Mouse (Mus musculus) kidney, postnatal 0 days (tissue): ENCODE results near the gene Dnajc6. TPM values are rescaled to one million over a fixed set of nuclear protein-coding genes. Genes with fewer than 3 reads are reported as not detected.

ENCODE experiments used
- ATAC-seq: fragments of 200-750 bp; cut with Nextera tagmentation; replicated peaks from 2 replicates; pipeline ENCODE4 v1.8.0; 2017; ENCODE audit warnings: low read depth, moderate number of reproducible peaks, moderate TSS enrichment, moderate library complexity; ENCODE audit not compliant: low FRiP score
- DNase-seq: peaks from one replicate; pipeline ENCODE4 v3.0.0-alpha.2; 2016; ENCODE audit warnings: low spot score
- H3K27ac ChIP-seq: fragments of 300-500 bp; sonication (generic); 2 replicates; pipeline ENCODE4 v1.5.1; 2014; ENCODE audit warnings: mild to moderate bottlenecking
- H3K27me3 ChIP-seq: fragments of 300-500 bp; sonication (generic); 2 replicates; pipeline ENCODE4 v1.6.1; 2014; ENCODE audit warnings: low read length, mixed read lengths; ENCODE audit not compliant: insufficient read depth
- H3K36me3 ChIP-seq: fragments of 300-500 bp; sonication (generic); 2 replicates; pipeline ENCODE4 v1.6.1; 2014; ENCODE audit warnings: low read length, mixed read lengths; ENCODE audit not compliant: insufficient read depth
- H3K4me1 ChIP-seq: fragments of 300-500 bp; sonication (generic); replicated peaks from 2 replicates; pipeline ENCODE4 v1.6.1; 2014; ENCODE audit warnings: antibody characterized with exemption, low read length, mixed read lengths; ENCODE audit not compliant: insufficient read depth
- H3K4me2 ChIP-seq: fragments of 300-500 bp; sonication (generic); 2 replicates; pipeline ENCODE4 v1.6.1; 2014; ENCODE audit warnings: mild to moderate bottlenecking, low read length, moderate library complexity, mixed read lengths
- H3K4me3 ChIP-seq: fragments of 300-500 bp; sonication (generic); replicated peaks from 2 replicates; pipeline ENCODE4 v1.5.1; 2014; ENCODE audit warnings: low read depth, low read length
- H3K9ac ChIP-seq: fragments of 300-500 bp; sonication (generic); 2 replicates; pipeline ENCODE4 v1.6.1; 2014; ENCODE audit warnings: low read depth, low read length
- H3K9me3 ChIP-seq: fragments of 300-500 bp; sonication (generic); replicated peaks from 2 replicates; pipeline ENCODE4 v1.6.1; 2016; ENCODE audit warnings: low read length, inconsistent platforms, mixed read lengths
- CTCF ChIP-seq: IDR thresholded peaks from 2 replicates; pipeline ENCODE4 v1.5.1; 2016; ENCODE audit warnings: antibody characterized with exemption, low read depth, mild to moderate bottlenecking, moderate library complexity
- WGBS: fragments of 180-500 bp; shearing (Covaris S2); extraction: QIAGEN DNeasy Blood & Tissue Kit; methylation state at CpG from one replicate; pipeline ENCODE4 v1.1.7; 2014; 5-methylcytosine and 5-hydroxymethylcytosine counted together
- polyA plus RNA-seq: library from polyadenylated mRNA; unstranded; fragments of >200 nt; fragmentation: Nextera tagmentation; extraction: Ambion mirVana; gene quantifications from 2 replicates; pipeline ENCODE4 v1.2.1, GENCODE M21; 2015

The Dnajc6 gene
- polyA plus RNA-seq, 1 experiment from 2014 or later: 2.8 TPM

DNA sequence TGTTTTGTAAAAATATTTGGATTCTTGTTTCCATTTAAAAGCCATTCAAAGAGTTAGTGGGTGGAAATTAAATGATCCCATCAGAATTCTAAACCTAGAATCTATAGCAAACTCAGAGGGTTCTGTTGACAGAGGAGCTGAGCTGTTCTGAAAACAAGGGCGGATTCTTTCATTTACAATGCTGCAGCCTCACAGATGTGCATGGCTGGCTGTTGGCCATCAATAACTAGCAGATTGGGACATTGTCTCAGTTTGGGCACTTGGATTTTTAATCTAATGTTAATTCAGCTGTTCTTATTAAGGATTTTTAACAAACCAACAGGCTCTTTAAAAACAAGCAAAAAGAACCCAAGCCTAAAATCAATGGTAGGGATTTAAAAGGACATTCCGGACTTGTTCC lies 75.7 kb downstream of the Dnajc6 start:
- no peak for ATAC-seq
- H3K27ac ChIP-seq: no peak overlapping the region
- H3K4me3 ChIP-seq: no peak overlapping the region
- H3K4me2 ChIP-seq: no peak overlapping the region
- H3K9ac ChIP-seq: no peak overlapping the region
- no peaks in the 10 kb centered on the region for H3K27me3 ChIP-seq
- H3K9me3 ChIP-seq: no peaks in the 10 kb centered on the region
- H3K4me1 ChIP-seq: no peaks in the 10 kb centered on the region
- no peak for TF ChIP-seq CTCF
- DNase-seq: no peak
- 80% methylated on average over 2 of the region's 2 CpGs for WGBS
- H3K36me3 ChIP-seq: no peaks in the 10 kb centered on the region

DNA sequence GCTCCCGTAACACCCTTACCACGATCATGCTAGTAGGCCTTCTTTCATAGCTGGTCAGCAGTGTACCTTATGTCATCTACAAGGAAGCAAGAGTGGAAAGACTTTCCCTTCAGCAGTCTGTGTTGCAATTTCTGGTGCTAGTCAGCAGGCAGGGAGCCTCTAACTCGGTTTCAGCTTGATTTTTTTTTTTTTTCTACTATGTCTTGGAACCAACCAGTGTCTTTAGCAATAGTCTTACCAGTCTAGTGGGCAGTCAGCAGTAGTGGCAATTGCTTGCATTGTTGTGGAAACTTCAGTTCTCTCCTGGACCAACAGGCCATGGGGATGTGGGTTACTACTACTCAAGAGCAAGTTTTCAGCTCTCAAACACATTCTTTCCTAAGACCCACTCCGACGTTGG lies 78.9 kb downstream of the Dnajc6 start:
- Histone ChIP-seq H3K4me3 (no peak overlapping the region), H3K9ac (no peak overlapping the region), H3K27ac (no peak overlapping the region), H3K4me2 (no peak overlapping the region), H3K36me3 (no peaks in the 10 kb centered on the region), H3K27me3 (no peaks in the 10 kb centered on the region), H3K4me1 (no peaks in the 10 kb centered on the region), H3K9me3 (no peaks in the 10 kb centered on the region)
- DNase-seq (no peak), ATAC-seq (no peak)
- TF ChIP-seq CTCF: no peak
- 85% methylated on average over 5 of the region's 5 CpGs for WGBS

DNA sequence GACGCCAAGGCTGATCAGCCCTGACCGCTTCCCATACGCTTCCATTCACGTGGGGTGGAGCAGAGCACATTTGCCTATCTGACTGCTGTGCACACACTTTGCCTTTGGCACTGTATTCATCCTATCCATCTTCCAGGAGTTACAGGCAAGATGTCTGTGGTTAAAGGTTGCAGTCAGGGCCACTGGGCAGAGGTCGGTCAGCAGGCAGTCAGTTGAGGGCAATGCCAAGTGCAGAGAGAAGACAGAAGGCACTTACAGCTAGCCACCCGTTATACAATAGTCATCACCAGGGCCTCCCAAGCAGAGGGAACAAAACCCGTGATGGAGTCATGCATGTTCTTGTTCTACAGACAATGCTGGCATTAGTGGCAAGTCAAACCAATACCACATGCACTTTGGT lies 82.3 kb downstream of the Dnajc6 start:
- WGBS: 74% methylated on average over 7 of the region's 7 CpGs
- no peaks in the 10 kb centered on the region for H3K4me1 ChIP-seq

DNA sequence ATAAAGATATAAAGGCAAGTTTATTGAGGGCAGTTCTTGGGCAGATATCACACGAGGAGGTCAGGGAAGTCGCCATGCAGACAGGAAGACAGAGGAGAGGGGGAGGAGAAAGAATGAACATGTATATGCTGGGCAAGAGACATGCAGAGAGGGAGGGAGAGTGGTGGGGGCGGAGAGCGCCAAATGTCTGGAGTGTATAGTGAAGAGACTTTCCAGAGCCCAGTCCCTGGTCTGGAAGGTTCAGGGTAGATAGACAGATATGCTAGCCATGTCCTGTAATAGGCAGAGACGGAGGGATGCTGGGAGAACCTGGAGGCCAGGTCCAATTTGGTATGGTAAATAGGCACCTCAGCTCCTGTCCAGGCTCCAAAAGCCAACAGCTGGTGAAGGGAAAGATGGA lies 83.1 kb downstream of the Dnajc6 start:
- ATAC-seq: no peak
- TF ChIP-seq CTCF: no peak
- no peak for DNase-seq
- Histone ChIP-seq H3K9me3 (no peaks in the 10 kb centered on the region), H3K4me1 (no peaks in the 10 kb centered on the region), H3K4me2 (no peak overlapping the region), H3K9ac (no peak overlapping the region), H3K36me3 (no peaks in the 10 kb centered on the region), H3K27me3 (no peaks in the 10 kb centered on the region), H3K27ac (no peak overlapping the region), H3K4me3 (no peak overlapping the region)
- 76% methylated on average over 5 of the region's 5 CpGs for WGBS

More for the DNA sequence above, 82.3 kb downstream of the Dnajc6 start:
- Histone ChIP-seq H3K27me3 (no peaks in the 10 kb centered on the region), H3K36me3 (no peaks in the 10 kb centered on the region), H3K27ac (no peak overlapping the region), H3K4me3 (no peak overlapping the region), H3K4me2 (no peak overlapping the region), H3K9me3 (no peaks in the 10 kb centered on the region), H3K9ac (no peak overlapping the region)
- DNase-seq: no peak
- no peak for TF ChIP-seq CTCF
- no peak for ATAC-seq

DNA sequence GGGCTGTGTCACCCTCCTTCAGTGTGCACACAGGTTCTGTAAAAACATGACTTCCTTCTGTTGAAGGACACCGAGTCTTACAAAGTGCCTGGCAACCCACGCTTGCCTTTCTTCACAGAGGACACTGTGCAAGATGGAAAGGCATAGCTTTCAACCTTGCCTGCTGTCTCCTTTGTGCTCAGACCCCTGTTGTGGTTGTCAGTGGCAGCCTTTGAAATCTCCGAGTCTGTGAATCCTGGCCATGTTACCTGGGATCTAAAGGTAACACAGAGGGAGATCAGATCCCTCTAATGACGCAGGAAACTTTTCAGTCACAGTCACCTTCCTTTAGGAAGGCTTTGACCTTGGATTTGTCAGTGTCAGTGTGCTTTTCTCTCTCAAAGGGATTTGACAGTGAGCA lies 84.7 kb downstream of the Dnajc6 start:
- no peaks in the 10 kb centered on the region for H3K36me3 ChIP-seq
- no peaks in the 10 kb centered on the region for H3K27me3 ChIP-seq
- no peaks in the 10 kb centered on the region for H3K4me1 ChIP-seq
- DNase-seq (no peak), ATAC-seq (no peak)
- no peak for TF ChIP-seq CTCF
- H3K4me2 ChIP-seq: no peak overlapping the region
- no peak overlapping the region for H3K4me3 ChIP-seq
- H3K9ac ChIP-seq: no peak overlapping the region
- 84% methylated on average over 4 of the region's 4 CpGs for WGBS
- no peak overlapping the region for H3K27ac ChIP-seq
- H3K9me3 ChIP-seq: no peaks in the 10 kb centered on the region

DNA sequence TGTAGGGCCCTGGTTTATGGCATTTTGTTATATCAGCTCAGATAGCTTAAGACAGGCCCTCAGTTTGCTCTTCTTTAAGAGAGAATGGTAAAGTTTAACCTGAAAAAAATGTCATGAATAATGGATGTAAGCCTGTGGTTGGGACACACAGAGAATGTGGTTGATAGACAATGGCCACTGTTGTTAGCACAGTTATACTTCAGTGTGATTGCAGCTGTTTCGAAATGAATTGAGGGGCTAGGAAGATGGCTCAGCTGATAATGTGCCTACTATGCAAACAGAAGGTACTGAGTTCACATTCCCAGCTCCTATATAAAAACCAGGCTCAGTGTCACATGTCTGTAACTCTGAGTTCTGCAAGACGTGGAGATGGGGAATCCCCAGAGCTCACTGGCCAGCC lies 86.4 kb downstream of the Dnajc6 start:
- Histone ChIP-seq H3K4me2 (no peak overlapping the region), H3K27ac (no peak overlapping the region), H3K9ac (no peak overlapping the region), H3K4me1 (no peaks in the 10 kb centered on the region), H3K27me3 (no peaks in the 10 kb centered on the region), H3K9me3 (no peaks in the 10 kb centered on the region), H3K4me3 (no peak overlapping the region), H3K36me3 (no peaks in the 10 kb centered on the region)
- no peak for TF ChIP-seq CTCF
- WGBS: 76% methylated on average over 2 of the region's 2 CpGs
- DNase-seq: no peak
- ATAC-seq: no peak
